Mouse (Mus musculus) left cerebral cortex, postnatal 25 days (tissue): ENCODE measurements around the gene Igsf23. TPM values are rescaled to one million over a fixed set of nuclear protein-coding genes. Genes with fewer than 3 reads are reported as not detected.

ENCODE experiments used
- DNase-seq, 2 experiments: peaks; one replicate each; pipeline ENCODE4 v3.0.0; 2022; ENCODE audit warnings: low spot score in 2 of 2, mixed read lengths in 1 of 2
- intact Hi-C: fragments of 180-260 bp; cut with DNase I; formaldehyde crosslinking; loops from one replicate; pipeline ENCODE4 v1.15.1; 2025
- total RNA-seq, 2 experiments: library from RNA; stranded (reverse); gene quantifications; 2 replicates each; pipeline ENCODE4 v1.2.3; 2021

Gene Igsf23
- total RNA-seq, 2 experiments from 2014 or later = not detected

DNA sequence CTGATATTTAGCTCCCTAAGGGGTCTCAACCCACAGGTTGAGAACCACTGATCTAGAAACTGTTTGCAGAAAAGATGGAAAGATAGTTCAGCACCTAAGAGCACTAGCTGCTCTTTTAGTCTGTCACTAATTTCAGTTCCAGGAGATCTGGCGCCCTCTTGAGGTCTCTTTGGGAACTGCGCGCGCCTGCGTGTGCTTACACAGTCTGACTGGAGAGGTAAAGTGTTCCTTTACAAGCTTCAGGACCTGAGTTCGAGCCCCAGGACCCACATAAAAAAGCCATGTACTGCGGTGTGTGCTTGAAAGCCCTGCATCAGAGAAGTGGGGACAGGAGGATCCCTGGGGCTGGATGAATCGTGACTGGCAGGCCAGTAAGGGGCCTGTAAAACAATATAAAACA, 60.7 kb downstream of the Igsf23 start:
- intact Hi-C loops = no loop called here
- no peak for DNase-seq

GRCm38 (mm10) chr7:19887849-19888248, 62.7 kb downstream of the Igsf23 start, which contains the start of gene Ceacam19:
TSS of gene Ceacam19 (minus strand) at chr7:19887965.
- DNase-seq = no peak
- intact Hi-C loops = no loop called here

Other genes starting within 250 kb of the Igsf23 start
- 100 to 1,000 TPM; 112 to 115 TPM for gene Tomm40, start 235.3 kb downstream of the Igsf23 start, total RNA-seq
- gene Nectin2, start 200.3 kb downstream of the Igsf23 start, total RNA-seq = 1 to 10 TPM; 7.4 to 9.3 TPM
- 10 to 100 TPM; 10.4 to 12.5 TPM for gene Bcam, start 179.7 kb downstream of the Igsf23 start, total RNA-seq
- gene Cblc, start 153.9 kb downstream of the Igsf23 start, total RNA-seq = not detected
- under 1 TPM; 0.46 to 0.53 TPM for gene Bcl3, start 128.0 kb downstream of the Igsf23 start, total RNA-seq
- gene Gm19345, start 98.8 kb downstream of the Igsf23 start, total RNA-seq = 1 to 10 TPM; 2.3 to 2.5 TPM
- not detected for gene Ceacam16, start 89.5 kb downstream of the Igsf23 start, total RNA-seq
- gene Ceacam19, start 62.8 kb downstream of the Igsf23 start, total RNA-seq = not detected
- 10 to 100 TPM; 10.7 to 13.3 TPM for gene Pvr, start 29.6 kb downstream of the Igsf23 start, total RNA-seq
- gene Ceacam20, start 14.7 kb upstream of the Igsf23 start, total RNA-seq = not detected
- not detected for gene Nlrp9b, start 40.7 kb upstream of the Igsf23 start, total RNA-seq
- not detected for gene Vmn1r91, start 148.9 kb upstream of the Igsf23 start, total RNA-seq
- not detected for gene Gm16442, start 171.8 kb upstream of the Igsf23 start, total RNA-seq
- not detected for gene Vmn1r93, start 188.3 kb upstream of the Igsf23 start, total RNA-seq
- not detected for gene Vmn1r94, start 217.6 kb upstream of the Igsf23 start, total RNA-seq
- gene Vmn1r95, start 243.0 kb upstream of the Igsf23 start, total RNA-seq = not detected